Mouse (Mus musculus) cerebellum, postnatal 4 days (tissue): ENCODE results near the gene Cdkl4.

Source experiments
- DNase-seq, 2 experiments: peaks; one replicate each; pipeline ENCODE4 v3.0.0; 2022; ENCODE audit warnings: low spot score in 2 of 2, mixed read lengths in 1 of 2

The Cdkl4 gene

DNA sequence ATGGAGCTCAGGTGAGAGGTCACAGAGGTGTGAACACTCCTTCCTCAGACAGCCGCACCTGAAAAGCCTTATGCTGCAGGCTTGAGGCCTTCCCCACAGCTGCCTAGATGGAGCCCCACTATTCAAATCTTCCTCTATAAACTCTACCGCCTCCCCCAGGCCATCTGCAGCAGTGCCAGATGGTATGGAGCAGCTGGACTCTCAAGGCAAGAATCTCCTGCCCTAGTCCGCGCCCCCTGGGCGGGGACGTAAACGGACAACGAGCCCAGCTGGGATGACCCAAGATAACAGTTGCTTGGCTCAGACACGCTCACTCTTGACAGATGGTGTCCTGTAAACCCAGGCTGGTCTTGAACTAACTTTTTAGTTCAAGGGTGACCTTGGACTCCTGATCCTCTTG is 60.4 kb downstream of the Cdkl4 start:
- DNase-seq, result no peak

DNA sequence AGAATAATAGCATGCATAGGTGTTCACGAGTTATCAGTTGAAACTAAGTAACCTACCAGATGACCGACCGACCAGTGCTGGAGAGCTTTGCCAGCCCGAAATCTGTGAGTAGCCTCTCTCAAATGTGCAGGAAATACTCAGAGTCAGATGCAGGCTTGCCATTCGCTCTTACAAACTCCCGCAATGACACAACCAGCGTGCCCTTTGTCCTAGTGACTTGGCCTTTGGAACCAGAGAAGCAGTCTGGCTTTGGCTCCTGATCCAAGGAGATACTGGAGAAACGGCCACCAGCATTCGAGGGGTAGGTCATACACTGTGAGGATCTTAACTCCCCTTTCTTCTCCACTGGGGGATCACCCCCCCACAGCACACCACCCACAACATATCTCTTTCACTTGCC is 61.7 kb downstream of the Cdkl4 start:
- no peak for DNase-seq

- DNase-seq, result no peak
Observed at GRCm38 (mm10) chr17:80515513-80515912, 62.1 kb downstream of the Cdkl4 start.

GRCm38 (mm10) chr17:80513766-80514165 is 63.8 kb downstream of the Cdkl4 start:
- no peak for DNase-seq

DNA sequence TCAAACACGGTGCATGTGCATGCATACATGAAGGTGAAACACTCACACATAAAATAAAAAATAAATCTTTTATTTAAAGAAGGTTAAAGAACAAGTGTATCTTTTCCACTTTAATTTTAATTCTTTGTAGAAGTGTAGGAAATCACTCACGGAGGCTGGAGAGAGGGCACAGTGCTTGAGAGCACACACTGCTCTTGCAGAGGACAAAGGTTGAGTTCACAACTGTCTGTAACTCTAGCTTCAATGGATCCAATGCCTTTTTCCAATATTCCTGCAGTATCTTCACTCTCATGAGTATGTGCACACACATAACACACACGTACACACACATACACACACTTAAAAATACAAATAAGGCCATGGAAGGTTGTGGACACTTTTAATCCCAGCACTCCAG is 67.2 kb downstream of the Cdkl4 start:
- DNase-seq, result no peak

DNA sequence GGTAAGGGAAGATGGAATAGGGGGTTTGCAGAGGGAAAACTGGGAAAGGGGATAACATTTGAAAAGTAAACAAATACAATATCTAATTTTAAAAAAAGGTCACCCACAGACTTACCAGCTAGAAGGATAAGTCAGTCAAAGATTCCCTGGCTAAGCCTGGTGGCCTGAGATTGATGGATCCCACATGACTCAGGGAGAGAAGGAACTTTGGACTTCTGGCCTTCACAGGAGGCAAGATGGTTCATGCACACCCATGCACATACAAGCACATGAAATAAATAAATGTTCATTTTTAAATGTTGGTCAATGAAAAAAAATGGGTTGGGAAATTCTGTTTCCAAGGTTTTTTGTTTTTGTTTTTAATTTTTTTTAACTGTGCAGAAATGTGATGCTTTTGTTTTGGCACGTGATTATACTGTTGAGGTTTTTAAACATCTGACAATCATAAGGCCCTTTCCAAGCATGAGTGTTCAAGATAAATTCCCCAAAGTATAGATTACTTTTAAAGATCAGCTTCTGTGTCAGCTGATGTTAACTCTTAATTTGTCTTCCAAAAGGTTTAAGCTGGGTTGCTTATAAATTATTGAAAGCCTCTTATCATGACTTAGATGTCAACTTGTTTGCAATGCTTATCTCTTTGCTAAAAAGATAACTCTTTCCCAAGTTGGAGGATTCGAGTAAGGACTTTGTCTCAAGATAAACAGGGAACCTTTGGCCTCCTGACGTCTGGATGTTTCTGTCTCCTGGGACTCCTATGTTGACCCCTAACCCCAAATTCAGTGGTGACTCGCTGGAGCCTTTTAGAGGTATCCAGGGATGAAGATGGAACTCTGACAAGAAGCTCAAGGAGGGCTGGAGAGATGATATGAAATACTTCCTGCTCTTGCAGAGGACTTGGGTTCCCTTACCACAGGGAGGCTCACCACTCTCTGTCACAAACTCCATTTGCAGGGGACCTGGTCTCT is 67.8 kb downstream of the Cdkl4 start:
- no peak for DNase-seq

GRCm38 (mm10) chr17:80505766-80506165 is 71.8 kb downstream of the Cdkl4 start:
- no peak for DNase-seq

GRCm38 (mm10) chr17:80505342-80505741 is 72.3 kb downstream of the Cdkl4 start:
- DNase-seq, result no peak

- DNase-seq, result no peak
Observed at GRCm38 (mm10) chr17:80501805-80502172, 75.8 kb downstream of the Cdkl4 start.

DNA sequence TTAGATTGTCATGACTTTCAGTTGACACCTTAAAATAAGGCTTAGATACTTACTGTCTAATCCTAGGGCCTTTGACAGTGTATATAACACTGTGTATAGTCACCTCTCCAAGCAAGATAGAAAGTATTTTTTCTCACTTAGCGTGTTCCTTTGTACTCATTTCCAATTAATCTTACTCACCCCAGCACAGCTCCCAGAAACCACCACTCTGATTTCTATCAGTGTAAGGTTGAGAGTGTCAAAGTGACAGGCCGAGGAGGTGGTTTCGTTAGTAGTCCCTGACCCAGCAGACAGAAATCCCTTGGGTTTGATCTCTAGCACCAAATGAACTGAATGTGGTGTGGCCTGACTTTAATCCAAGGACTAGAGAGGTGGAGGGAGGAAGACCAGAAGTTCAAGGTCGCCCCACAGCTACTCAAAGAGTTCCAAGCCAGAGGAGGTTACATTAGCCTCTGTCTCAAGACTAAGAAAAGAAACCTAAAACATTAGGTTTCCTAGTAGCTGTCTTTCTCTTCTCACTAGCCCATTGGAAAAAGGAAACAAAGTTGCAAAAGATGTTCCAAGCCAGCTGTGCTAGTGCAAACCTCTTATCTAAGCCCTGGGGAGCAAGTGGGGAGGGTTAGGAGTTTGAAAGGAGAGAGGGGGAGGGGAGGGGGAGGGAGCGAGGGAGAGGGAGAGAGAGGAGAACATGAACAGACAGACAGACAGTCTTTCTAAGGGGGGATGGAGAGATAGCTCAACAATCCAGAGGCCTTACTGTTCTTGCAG is 76.4 kb downstream of the Cdkl4 start:
- DNase-seq, result no peak

DNA sequence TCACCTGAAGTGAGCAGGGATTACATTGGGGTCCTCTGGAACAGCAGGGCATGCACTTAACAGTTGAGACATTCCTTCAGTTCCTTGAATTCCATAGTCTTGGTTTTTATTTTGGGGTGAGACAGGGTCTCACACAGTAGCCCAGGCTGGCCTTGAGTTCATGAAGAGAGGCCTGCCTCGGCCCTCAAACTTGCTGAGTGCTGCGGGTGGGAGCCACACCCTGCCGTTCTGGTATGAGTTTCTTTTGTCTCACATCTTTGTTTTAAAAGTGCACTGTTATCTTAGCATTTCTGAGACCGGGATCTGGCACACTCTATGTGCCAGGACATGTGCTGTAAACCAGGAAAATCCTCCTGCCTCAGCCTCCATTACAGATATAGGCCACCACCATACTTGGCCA is 77.6 kb downstream of the Cdkl4 start:
- no peak for DNase-seq

DNA sequence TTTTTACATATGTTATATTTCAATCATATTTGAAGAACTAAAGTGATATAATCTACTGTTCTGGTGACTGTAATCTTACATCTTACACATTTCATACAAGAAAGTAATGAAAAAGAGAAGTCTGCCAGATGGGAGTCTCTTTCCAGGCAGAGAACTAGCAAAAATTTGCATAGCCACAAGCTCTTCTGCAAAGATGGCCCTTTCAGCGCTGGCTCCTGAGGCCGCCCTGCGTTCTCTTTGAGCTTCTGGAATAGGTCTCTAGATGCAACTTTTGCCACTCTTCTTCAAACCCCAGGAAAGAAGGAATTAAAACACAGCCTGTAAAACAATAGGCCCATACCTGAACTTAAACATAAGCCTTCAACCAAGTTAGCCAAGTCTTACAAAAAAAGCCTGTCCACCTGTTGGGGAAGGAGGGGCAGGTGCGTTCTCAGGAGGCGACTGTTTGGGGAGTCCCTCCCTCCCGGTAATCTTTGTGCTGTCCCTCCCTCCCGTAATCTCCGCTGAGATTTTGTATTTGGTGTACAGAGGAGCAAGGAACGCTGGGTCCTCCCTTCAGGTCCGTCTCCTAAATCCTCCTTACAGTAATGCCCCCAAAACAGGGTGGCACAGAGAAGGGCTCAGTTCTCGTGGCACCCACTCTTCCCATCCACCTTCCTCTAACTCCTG is 78.9 kb downstream of the Cdkl4 start:
- no peak for DNase-seq

GRCm38 (mm10) chr17:80497183-80497601 is 80.4 kb downstream of the Cdkl4 start:
- no peak for DNase-seq

DNA sequence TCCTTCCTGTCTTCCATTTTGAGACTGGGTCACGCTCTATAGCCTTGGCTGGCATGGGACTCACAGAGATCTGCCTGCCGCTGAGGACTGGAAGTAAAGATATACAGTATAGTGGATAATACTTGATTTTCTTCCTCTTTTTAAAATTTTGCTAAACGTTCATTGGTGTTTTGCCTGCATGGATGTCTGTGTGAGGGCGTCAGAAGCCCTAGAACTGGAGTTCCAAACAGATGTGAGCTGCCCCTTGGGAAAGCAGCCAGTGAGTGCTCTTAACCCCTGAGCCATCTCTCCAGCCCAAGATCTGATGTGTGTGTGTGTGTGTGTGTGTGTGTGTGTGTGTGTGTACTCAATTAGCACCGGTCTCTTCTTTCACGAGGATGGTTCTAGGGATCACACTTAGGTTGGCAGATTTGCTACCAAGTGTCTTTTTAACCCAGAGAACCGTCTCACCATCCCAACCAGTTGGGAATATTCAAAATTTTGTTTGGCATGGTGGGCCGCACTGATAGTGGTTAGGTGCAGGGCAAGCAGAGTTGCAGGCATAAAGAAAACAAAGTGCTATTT is 80.9 kb downstream of the Cdkl4 start:
- DNase-seq, result no peak

- no peak for DNase-seq
Observed at GRCm38 (mm10) chr17:80496185-80496584, 81.4 kb downstream of the Cdkl4 start.

DNA sequence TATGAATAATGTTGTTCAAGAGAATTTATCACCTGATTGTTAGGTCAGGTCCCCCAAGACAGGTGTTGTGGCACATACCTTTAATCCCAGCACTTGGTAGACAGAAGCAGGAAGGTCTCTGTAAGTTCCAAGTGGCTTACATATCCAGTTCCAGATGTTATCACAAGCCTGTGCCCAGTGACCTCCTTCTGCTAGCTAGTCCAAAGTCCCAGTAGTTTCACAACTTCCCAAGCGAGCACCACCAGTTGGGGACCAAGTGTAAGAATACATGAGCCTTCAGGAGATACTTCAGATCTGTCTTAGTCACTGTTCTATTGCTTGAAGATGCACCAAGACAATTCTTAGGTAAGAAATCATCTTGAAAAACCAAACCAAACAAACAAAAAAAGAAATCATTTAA is 83.7 kb downstream of the Cdkl4 start:
- no peak for DNase-seq

DNA sequence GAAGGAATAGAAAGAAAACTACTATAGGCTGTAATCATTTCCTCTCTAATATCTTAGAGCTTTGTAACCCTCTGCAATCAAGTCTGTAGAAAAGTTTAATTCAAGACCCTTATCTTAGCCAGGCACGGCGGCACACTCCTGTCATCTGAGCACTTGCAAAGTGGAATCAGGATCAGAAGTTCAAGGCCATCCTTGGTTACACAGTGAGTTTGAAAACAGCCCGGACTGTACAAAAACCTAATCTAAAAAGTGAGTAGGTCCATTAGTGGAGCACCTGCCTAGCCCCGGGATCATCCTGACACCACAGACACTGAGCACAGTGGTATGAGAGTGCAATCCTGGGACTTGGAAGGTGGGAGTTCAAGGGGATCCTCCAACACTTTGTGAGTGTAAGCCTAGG is 84.8 kb downstream of the Cdkl4 start:
- DNase-seq, result no peak

DNA sequence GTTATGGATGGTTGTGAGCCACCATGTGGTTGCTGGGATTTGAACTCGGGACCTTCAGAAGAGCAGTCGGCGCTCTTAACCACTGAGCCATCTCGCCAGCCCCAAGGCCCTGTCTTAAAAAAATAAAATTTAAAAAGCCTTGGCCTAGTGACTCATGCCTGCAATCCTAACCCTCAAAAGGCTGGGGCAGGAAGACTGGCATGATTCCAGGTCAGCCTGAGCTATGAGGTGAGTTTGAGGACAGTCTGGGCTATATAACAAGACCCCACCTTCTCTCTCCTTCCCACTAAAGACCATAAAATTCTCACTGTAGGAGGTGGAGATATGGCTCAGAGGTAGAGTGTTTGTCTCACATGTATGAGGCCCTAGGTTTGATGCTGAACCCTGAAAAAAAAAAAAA is 85.3 kb downstream of the Cdkl4 start:
- no peak for DNase-seq

GRCm38 (mm10) chr17:80490166-80490565 is 87.4 kb downstream of the Cdkl4 start:
- no peak for DNase-seq

- DNase-seq, result no peak
Observed at GRCm38 (mm10) chr17:80488918-80489317, 88.7 kb downstream of the Cdkl4 start.

DNA sequence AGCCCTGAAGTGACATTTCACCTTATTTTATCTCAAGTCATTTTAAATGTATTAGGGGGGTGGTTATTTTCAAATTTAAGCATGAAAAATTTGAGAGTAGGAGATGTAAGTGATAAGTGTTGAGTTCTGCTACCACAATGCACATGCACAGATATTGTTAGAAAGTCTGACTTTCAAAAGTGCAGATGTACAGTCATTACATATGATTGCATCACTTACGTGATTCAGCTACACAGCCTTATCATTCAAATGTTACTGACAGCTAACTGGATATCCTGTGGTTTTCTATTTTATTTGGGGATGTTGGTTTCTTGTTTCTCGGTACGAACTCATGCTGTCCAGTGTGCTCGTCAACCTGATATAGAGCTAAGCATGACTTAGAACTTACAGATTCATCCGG is 92.5 kb downstream of the Cdkl4 start:
- no peak for DNase-seq

DNA sequence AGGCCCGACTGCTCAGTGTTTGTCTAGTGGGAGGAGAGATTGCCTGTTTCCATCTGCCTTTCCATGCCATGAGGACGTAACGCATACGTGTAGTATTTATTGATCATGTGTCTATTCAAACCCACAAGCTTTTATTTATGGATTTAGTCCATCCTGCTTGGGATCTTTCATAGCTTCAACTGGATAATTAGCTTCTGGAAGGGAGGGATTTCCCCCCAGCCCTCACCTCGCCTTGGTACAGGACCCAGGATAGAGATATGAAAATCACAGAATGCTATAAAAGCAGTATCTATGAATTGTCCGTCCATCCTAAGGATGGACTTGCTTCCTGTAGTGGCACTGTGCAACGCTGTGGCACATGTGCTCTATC is 96.8 kb downstream of the Cdkl4 start:
- no peak for DNase-seq
